ENCODE assay signal across 16 mouse cellular contexts in the genomic region with DNA sequence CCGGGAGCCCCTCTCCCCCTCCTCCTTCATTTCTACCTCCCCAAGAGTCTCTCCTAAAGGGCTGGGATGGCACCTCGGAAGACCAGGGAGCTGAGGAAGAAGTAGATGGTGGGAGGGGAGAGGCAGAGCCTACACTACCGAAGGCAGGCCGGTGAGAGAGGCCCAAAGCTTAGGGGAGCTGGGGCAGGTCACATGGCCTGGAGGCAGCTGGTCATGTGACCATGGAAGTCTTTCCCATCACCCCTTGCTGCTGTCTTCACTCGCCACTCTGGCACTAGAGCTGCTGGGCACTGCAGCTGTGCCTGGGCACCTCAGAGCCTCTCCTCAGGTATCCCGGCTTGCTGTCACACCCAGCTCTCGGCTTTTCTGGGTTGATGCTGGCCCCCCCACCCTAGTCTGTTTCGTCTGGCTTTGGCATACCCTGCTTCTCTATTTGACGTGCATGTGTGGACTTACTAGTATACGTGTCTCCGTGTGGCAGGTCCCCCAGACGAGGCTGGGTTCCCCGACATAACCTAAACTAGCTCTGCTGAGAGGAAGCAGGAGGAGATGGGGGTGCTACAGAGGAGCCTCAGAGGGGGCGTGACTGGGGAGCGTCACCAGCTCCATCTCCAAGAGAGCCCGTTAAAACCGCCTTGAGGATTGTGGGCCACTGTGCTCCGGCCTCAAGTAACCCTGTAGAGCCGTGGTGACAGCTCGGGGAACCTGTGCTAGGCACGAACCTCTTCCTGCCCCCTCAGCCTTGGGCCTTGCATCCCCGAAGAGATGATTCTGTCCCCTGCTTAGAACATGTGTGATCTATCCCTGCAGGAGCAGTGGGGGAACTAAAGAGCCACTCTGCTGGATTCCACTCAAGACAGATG. TPM values are rescaled to one million over a fixed set of nuclear protein-coding genes. Genes with fewer than 3 reads are reported as not detected.
DNase-seq lines count a peak whose midpoint lies in the region; ATAC-seq and TF ChIP-seq lines count a peak whose summit lies in the region.
"Had no signal": no experiment of that assay in that cellular context is flagged by ENCODE, and none has a peak within 500 bp of the region (broad histone marks: within the 10 kb centered on the region; RNA-seq: fewer than 3 reads in every experiment).

No protein-coding gene starts in this region.

- H3K9ac ChIP-seq in MEL (ENCODE audit: control insufficient read depth, low read depth, low read length, poor library complexity, severe bottlenecking) = no peak overlapping the region
- H3K9ac ChIP-seq in forebrain, embryonic 14.5 days (ENCODE audit: low read length) = no peak overlapping the region
- H3K9ac ChIP-seq in forebrain, embryonic 16.5 days (replicated peaks; ENCODE audit: low read depth, low read length) = no peak overlapping the region
- H3K9ac ChIP-seq: intestine, embryonic 15.5 days; limb, embryonic 15.5 days; midbrain, embryonic 12.5 days had no signal

- intact Hi-C loops in left cerebral cortex, postnatal 14 days (cut with DNase I) = no loop called here

- peaks cover 0 to 20% of the 10 kb centered on the region in 2 experiments; a peak in 2 of 4 replicates for H3K36me3 ChIP-seq in MEL (ENCODE audit: control insufficient read depth in 1 of 2, insufficient read depth in 2 of 2, low read length in 2 of 2)
- H3K36me3 ChIP-seq in forebrain, embryonic 14.5 days (ENCODE audit: control insufficient read depth, insufficient read depth, low read length) = peaks cover 32% of the 10 kb centered on the region
- H3K36me3 ChIP-seq in forebrain, embryonic 16.5 days (ENCODE audit: control insufficient read depth, insufficient read depth) = no peaks in the 10 kb centered on the region

- 87% methylated on average over 22 of the region's 22 CpGs for WGBS in forebrain, embryonic 14.5 days
- WGBS in forebrain, embryonic 16.5 days = 88% methylated on average over 22 of the region's 22 CpGs

- no peak overlapping the region for H3K4me3 ChIP-seq in MEL (ENCODE audit: control insufficient read depth in 1 of 2, insufficient read depth in 1 of 2, low read depth in 2 of 2, low read length in 2 of 2)
- no peak overlapping the region for H3K4me3 ChIP-seq in forebrain, embryonic 14.5 days (ENCODE audit: low read depth, low read length)
- H3K4me3 ChIP-seq in forebrain, embryonic 16.5 days (replicated peaks; ENCODE audit: low read length) = no peak overlapping the region
- H3K4me3 ChIP-seq: intestine, embryonic 15.5 days; limb, embryonic 15.5 days; midbrain, embryonic 12.5 days had no signal

- no peak overlapping the region for H3K4me2 ChIP-seq in forebrain, embryonic 14.5 days (ENCODE audit: low read length)
- no peak overlapping the region for H3K4me2 ChIP-seq in forebrain, embryonic 16.5 days (ENCODE audit: low read length)
- H3K4me2 ChIP-seq: intestine, embryonic 15.5 days; limb, embryonic 15.5 days; midbrain, embryonic 12.5 days had no signal

- no peak for TF ChIP-seq RAD21 in MEL (IDR thresholded peaks at IDR 0.05; ENCODE audit: low read depth, low read length)

- TF ChIP-seq EP300 in MEL (IDR thresholded peaks at IDR 0.05; ENCODE audit: low read depth in 1 of 2, low read length in 2 of 2) = no peak

- H3K27me3 ChIP-seq in MEL (ENCODE audit: control insufficient read depth in 1 of 2, insufficient read depth in 2 of 2, low read length in 2 of 2) = no peaks in the 10 kb centered on the region
- H3K27me3 ChIP-seq in forebrain, embryonic 14.5 days (replicated peaks; ENCODE audit: control insufficient read depth, insufficient read depth, low read length) = no peaks in the 10 kb centered on the region
- H3K27me3 ChIP-seq in forebrain, embryonic 16.5 days (replicated peaks; ENCODE audit: control insufficient read depth, insufficient read depth, low read length) = no peaks in the 10 kb centered on the region
- H3K27me3 ChIP-seq: intestine, embryonic 15.5 days; limb, embryonic 15.5 days; midbrain, embryonic 12.5 days had no signal

- peak; percentile 88 for DNase-seq in heart, adult 11 months
- DNase-seq in heart, adult 9 months (ENCODE audit: low spot score in 2 of 2) = no peak
- peak; percentile 26 to 51 for DNase-seq in left cerebral cortex, postnatal 14 days (ENCODE audit: low spot score in 2 of 2)
- DNase-seq in left cerebral cortex, adult 11 months (ENCODE audit: low spot score) = no peak
- DNase-seq in MEL (ENCODE audit: low read depth, low spot score) = no peak
- no peak for DNase-seq in forebrain, embryonic 14.5 days (ENCODE audit: low spot score)
- DNase-seq: cerebellum, postnatal 10 days; gastrocnemius, postnatal 25 days; layer of hippocampus, adult 9-11 months; thymus, adult 2 months had no signal

- peaks cover 9 to 14% of the 10 kb centered on the region in 2 experiments for H3K4me1 ChIP-seq in MEL (ENCODE audit: control insufficient read depth in 1 of 2, insufficient read depth in 2 of 2, low read length in 2 of 2)
- no peaks in the 10 kb centered on the region for H3K4me1 ChIP-seq in forebrain, embryonic 14.5 days (ENCODE audit: control insufficient read depth, insufficient read depth, low read length)
- no peaks in the 10 kb centered on the region for H3K4me1 ChIP-seq in forebrain, embryonic 16.5 days (replicated peaks; ENCODE audit: control insufficient read depth, insufficient read depth, low read length)
- H3K4me1 ChIP-seq: intestine, embryonic 15.5 days; limb, embryonic 15.5 days had no signal

- ATAC-seq in monocyte, adult 5-6 weeks (replicated peaks; ENCODE audit: insufficient number of reproducible peaks, low FRiP score, low TSS enrichment, poor library complexity, severe bottlenecking) = 0 out of 2 replicates have a peak, but pooled peaks have one; percentile 5
- ATAC-seq in forebrain, embryonic 14.5 days = no peak
- no peak for ATAC-seq in forebrain, embryonic 16.5 days
- ATAC-seq: intestine, embryonic 15.5 days; lung, postnatal 0 days had no signal

- no peaks in the 10 kb centered on the region for H3K79me2 ChIP-seq in MEL (ENCODE audit: control insufficient read depth, insufficient read depth, low read length, poor library complexity)

- no peaks in the 10 kb centered on the region for H3K9me3 ChIP-seq in MEL (replicated peaks; ENCODE audit: insufficient read depth, low read length)
- H3K9me3 ChIP-seq in forebrain, embryonic 14.5 days (replicated peaks; ENCODE audit: control insufficient read depth, low read length) = no peaks in the 10 kb centered on the region
- H3K9me3 ChIP-seq in forebrain, embryonic 16.5 days (ENCODE audit: control insufficient read depth, low read length) = no peaks in the 10 kb centered on the region
- H3K9me3 ChIP-seq: intestine, embryonic 15.5 days; limb, embryonic 15.5 days; midbrain, embryonic 12.5 days had no signal

- no peak for TF ChIP-seq CTCF in MEL (IDR thresholded peaks at IDR 0.05 in 2 of 3, conservative IDR thresholded peaks at IDR 0.05 in 1 of 3; ENCODE audit: control insufficient read depth in 1 of 3, insufficient read depth in 1 of 3, low read depth in 2 of 3, low read length in 3 of 3, poor library complexity in 1 of 3, severe bottlenecking in 1 of 3)

- no peak for TF ChIP-seq POLR2A in MEL (IDR thresholded peaks at IDR 0.05; ENCODE audit: control insufficient read depth in 1 of 2, insufficient read depth in 1 of 2, low read depth in 1 of 2, low read length in 2 of 2, poor library complexity in 1 of 2)

- no peak overlapping the region for H3K27ac ChIP-seq in MEL (ENCODE audit: control insufficient read depth, low read depth, low read length)
- H3K27ac ChIP-seq in forebrain, embryonic 14.5 days (ENCODE audit: low read depth, low read length) = no peak overlapping the region
- no peak overlapping the region for H3K27ac ChIP-seq in forebrain, embryonic 16.5 days (ENCODE audit: low read length)
- H3K27ac ChIP-seq: intestine, embryonic 15.5 days; limb, embryonic 15.5 days; midbrain, embryonic 12.5 days had no signal

TF ChIP-seq in MEL, 35 proteins besides CTCF, POLR2A, EP300 and RAD21:
- TF ChIP-seq TBP (IDR thresholded peaks at IDR 0.05; ENCODE audit: low read depth, low read length) (no peak), ZMIZ1 (IDR thresholded peaks at IDR 0.05; ENCODE audit: low read depth, low read length) (no peak), USF1 (IDR thresholded peaks at IDR 0.05; ENCODE audit: low read depth, low read length) (peak; percentile 75), USF2 (IDR thresholded peaks at IDR 0.05; ENCODE audit: borderline replicate concordance in 1 of 2, insufficient read depth in 1 of 2, low read depth in 1 of 2, low read length in 2 of 2) (0 out of 4 replicates have a peak, but pooled peaks of 1 of the 2 experiments have one; percentile 18)

RNA-seq across cellular contexts. Expression of gene Mrps10, which starts 46.3 kb away (rescaled TPM):
- 10 to 100 TPM; 26.2 to 28.5 TPM for total RNA-seq in left cerebral cortex, postnatal 14 days (2021)
- 75.2 and 78.9 TPM in 2 replicates for total RNA-seq in MEL (2012; rRNA removed)
- 100 to 1,000 TPM; 107 to 442 TPM for polyA plus RNA-seq in MEL (2012; ENCODE audit: insufficient read depth in 1 of 2, insufficient read length in 2 of 2, low read depth in 1 of 2, low replicate concordance in 2 of 2, missing spikeins in 1 of 2)
- 32.6 to 39.2 TPM (median 36.2 TPM) in 3 replicates for total RNA-seq in monocyte, adult 5-6 weeks (2017)
- polyA plus RNA-seq in forebrain, embryonic 14.5 days (2014; fragmentation: Nextera tagmentation; extraction: Ambion mirVana) = 73.8 and 94.0 TPM in 2 replicates
- 72.2 and 74.1 TPM in 2 replicates for polyA plus RNA-seq in forebrain, embryonic 16.5 days (2015; fragmentation: Nextera tagmentation; extraction: Ambion mirVana)

Comparison
In these comparisons a context has a peak if more than half of its experiments do, and no peak if none do; other contexts are left out.
1. DNase-seq: peak in heart, adult 11 months (single experiment) and left cerebral cortex, postnatal 14 days (2 of 2); none in heart, adult 9 months (0 of 2), left cerebral cortex, adult 11 months (single experiment), MEL (single experiment) and forebrain, embryonic 14.5 days (single experiment).